Mouse (Mus musculus) megakaryocyte, embryonic 14.5 days (primary cell): ENCODE measurements at regions not wholly inside any gene's neighbourhood (a gene's known extent, or its start where the extent isn't known, plus 50 kb on each side); places are given as distances from the start of the nearest gene placed in this dataset.

Experiments used
- H3K27me3 ChIP-seq: replicated peaks from 2 replicates; pipeline ENCODE3; 2012; ENCODE audit warnings: inconsistent platforms
- H3K36me3 ChIP-seq: replicated peaks from 2 replicates; pipeline ENCODE3; 2012; ENCODE audit warnings: low read length, inconsistent platforms, mixed read lengths
- H3K4me1 ChIP-seq: 2 replicates; pipeline ENCODE4 v1.6.1; 2012; ENCODE audit warnings: inconsistent platforms
- H3K4me3 ChIP-seq: replicated peaks from 2 replicates; pipeline ENCODE3; 2012; ENCODE audit warnings: moderate library complexity, mild to moderate bottlenecking, inconsistent platforms
- H3K9me3 ChIP-seq: 2 replicates; pipeline ENCODE4 v1.6.1; 2012; ENCODE audit warnings: inconsistent platforms
- FLI1 ChIP-seq: IDR thresholded peaks from 2 replicates; pipeline ENCODE4 v1.6.1; 2012; ENCODE audit warnings: low read length, inconsistent platforms, mixed read lengths
- GATA1 ChIP-seq: IDR thresholded peaks from 3 replicates; pipeline ENCODE4 v1.6.1; 2012; ENCODE audit warnings: mixed read lengths, low read length, inconsistent platforms, borderline replicate concordance

- no peaks in the 10 kb centered on the region for H3K36me3 ChIP-seq
- H3K4me1 ChIP-seq: no peaks in the 10 kb centered on the region
- H3K9me3 ChIP-seq: peaks cover 23% of the 10 kb centered on the region
- TF ChIP-seq FLI1 (no peak), GATA1 (no peak)
- no peak overlapping the region for H3K4me3 ChIP-seq
- H3K27me3 ChIP-seq: no peaks in the 10 kb centered on the region
These were observed 486.5 kb upstream of the Adamts16 start for GRCm38 (mm10) chr13:71327802-71328753.

GRCm38 (mm10) chr13:71320489-71320888, 478.9 kb upstream of the Adamts16 start:
- H3K4me3 ChIP-seq: no peak overlapping the region
- H3K27me3 ChIP-seq: no peaks in the 10 kb centered on the region
- no peak for TF ChIP-seq GATA1
- TF ChIP-seq FLI1: no peak
- H3K36me3 ChIP-seq: no peaks in the 10 kb centered on the region
- H3K4me1 ChIP-seq: no peaks in the 10 kb centered on the region
- peaks cover 4% of the 10 kb centered on the region; the same call in 1 of the 2 replicates for H3K9me3 ChIP-seq

- Histone ChIP-seq H3K9me3 (peaks cover 24% of the 10 kb centered on the region), H3K4me1 (no peaks in the 10 kb centered on the region), H3K36me3 (no peaks in the 10 kb centered on the region), H3K4me3 (no peak overlapping the region), H3K27me3 (no peaks in the 10 kb centered on the region)
- TF ChIP-seq FLI1 (no peak), GATA1 (no peak)
These were observed 462.3 kb upstream of the Adamts16 start for GRCm38 (mm10) chr13:71303956-71304355.

GRCm38 (mm10) chr13:71275991-71276390, 434.4 kb upstream of the Adamts16 start:
- Histone ChIP-seq H3K36me3 (no peaks in the 10 kb centered on the region), H3K27me3 (no peaks in the 10 kb centered on the region), H3K4me1 (no peaks in the 10 kb centered on the region), H3K9me3 (peaks cover 28% of the 10 kb centered on the region), H3K4me3 (no peak overlapping the region)
- no peak for TF ChIP-seq FLI1
- no peak for TF ChIP-seq GATA1

GRCm38 (mm10) chr13:71274139-71274538, 432.5 kb upstream of the Adamts16 start:
- TF ChIP-seq GATA1 (no peak), FLI1 (no peak)
- H3K36me3 ChIP-seq: no peaks in the 10 kb centered on the region

GRCm38 (mm10) chr13:71273485-71273884, 431.9 kb upstream of the Adamts16 start:
- TF ChIP-seq GATA1: no peak
- no peak for TF ChIP-seq FLI1
- no peaks in the 10 kb centered on the region for H3K4me1 ChIP-seq
- no peak overlapping the region for H3K4me3 ChIP-seq
- H3K27me3 ChIP-seq: no peaks in the 10 kb centered on the region
- H3K36me3 ChIP-seq: no peaks in the 10 kb centered on the region
- peaks cover 30% of the 10 kb centered on the region for H3K9me3 ChIP-seq

More at GRCm38 (mm10) chr13:71274139-71274538, 432.5 kb upstream of the Adamts16 start:
- no peak overlapping the region for H3K4me3 ChIP-seq
- H3K4me1 ChIP-seq: no peaks in the 10 kb centered on the region
- no peaks in the 10 kb centered on the region for H3K27me3 ChIP-seq
- H3K9me3 ChIP-seq: peaks cover 27% of the 10 kb centered on the region

GRCm38 (mm10) chr13:71273067-71273466, 431.5 kb upstream of the Adamts16 start:
- Histone ChIP-seq H3K4me1 (no peaks in the 10 kb centered on the region), H3K27me3 (no peaks in the 10 kb centered on the region), H3K9me3 (peaks cover 30% of the 10 kb centered on the region), H3K4me3 (no peak overlapping the region), H3K36me3 (no peaks in the 10 kb centered on the region)
- no peak for TF ChIP-seq GATA1
- no peak for TF ChIP-seq FLI1

- H3K36me3 ChIP-seq: no peaks in the 10 kb centered on the region
- H3K4me1 ChIP-seq: no peaks in the 10 kb centered on the region
- no peak for TF ChIP-seq FLI1
- no peak for TF ChIP-seq GATA1
- peaks cover 30% of the 10 kb centered on the region for H3K9me3 ChIP-seq
- H3K27me3 ChIP-seq: no peaks in the 10 kb centered on the region
- H3K4me3 ChIP-seq: peak overlapping the region; percentile 10
These were observed 430.8 kb upstream of the Adamts16 start for GRCm38 (mm10) chr13:71272431-71272830.

- Histone ChIP-seq H3K9me3 (peaks cover 30% of the 10 kb centered on the region), H3K36me3 (no peaks in the 10 kb centered on the region), H3K4me1 (no peaks in the 10 kb centered on the region), H3K27me3 (no peaks in the 10 kb centered on the region), H3K4me3 (no peak overlapping the region)
- TF ChIP-seq FLI1 (no peak), GATA1 (no peak)
These were observed 430.3 kb upstream of the Adamts16 start for GRCm38 (mm10) chr13:71271727-71272418.

- H3K36me3 ChIP-seq: no peaks in the 10 kb centered on the region
- H3K4me3 ChIP-seq: no peak overlapping the region
- no peaks in the 10 kb centered on the region for H3K27me3 ChIP-seq
- TF ChIP-seq GATA1: no peak
- no peak for TF ChIP-seq FLI1
- H3K9me3 ChIP-seq: peaks cover 33% of the 10 kb centered on the region
- no peaks in the 10 kb centered on the region for H3K4me1 ChIP-seq
These were observed 428.8 kb upstream of the Adamts16 start for GRCm38 (mm10) chr13:71270370-71270769.
